Mouse (Mus musculus) liver, embryonic 14.5 days (tissue): ENCODE results near the gene Bmp8a. TPM values are rescaled to one million over a fixed set of nuclear protein-coding genes. Genes with fewer than 3 reads are reported as not detected.

Experiments
- ATAC-seq: fragments of 200-750 bp; cut with Nextera tagmentation; 2 replicates; pipeline ENCODE4 v1.8.0; 2017; ENCODE audit warnings: moderate number of reproducible peaks, mild to moderate bottlenecking, moderate library complexity; ENCODE audit not compliant: insufficient read depth
- DNase-seq, 3 experiments: peaks; one replicate each; pipeline ENCODE4 v3.0.0-alpha.2; 2012 to 2013; ENCODE audit warnings: low read depth in 3 of 3, low spot score in 3 of 3
- H3K27ac ChIP-seq: fragments of 300-500 bp; sonication (generic); 2 replicates; pipeline ENCODE4 v1.5.1; 2014; ENCODE audit warnings: moderate library complexity, mild to moderate bottlenecking, control low read depth, inconsistent platforms
- H3K27me3 ChIP-seq: fragments of 300-500 bp; sonication (generic); 2 replicates; pipeline ENCODE4 v1.6.1; 2014; ENCODE audit warnings: mild to moderate bottlenecking, low read length, moderate library complexity; ENCODE audit not compliant: control insufficient read depth, insufficient read depth
- H3K36me3 ChIP-seq: fragments of 300-500 bp; sonication (generic); replicated peaks from 2 replicates; pipeline ENCODE4 v1.6.1; 2014; ENCODE audit warnings: low read depth; ENCODE audit not compliant: control insufficient read depth, insufficient read depth
- H3K4me1 ChIP-seq, 2 experiments: fragments of 200-500 bp in 1 of 2; fragments of 300-500 bp in 1 of 2; sonication (generic) in 1 of 2; replicated peaks; 2 replicates each; pipeline ENCODE4 v1.6.1; 2012 to 2014; ENCODE audit warnings: antibody characterized with exemption in 1 of 2, inconsistent platforms in 1 of 2, low read length in 1 of 2; ENCODE audit not compliant: control insufficient read depth in 2 of 2, insufficient read depth in 2 of 2
- H3K4me2 ChIP-seq: fragments of 300-500 bp; sonication (generic); 2 replicates; pipeline ENCODE4 v1.6.1; 2014; ENCODE audit warnings: low read depth, mild to moderate bottlenecking, control low read depth, moderate library complexity
- H3K4me3 ChIP-seq, 2 experiments: fragments of 200-500 bp in 1 of 2; fragments of 300-500 bp in 1 of 2; sonication (generic) in 1 of 2; 2 replicates each; pipeline ENCODE4 v1.5.1; 2012 to 2014; ENCODE audit warnings: low read depth in 2 of 2, low read length in 2 of 2, mild to moderate bottlenecking in 2 of 2, control low read depth in 1 of 2, inconsistent platforms in 1 of 2, moderate library complexity in 1 of 2; ENCODE audit not compliant: insufficient read depth in 1 of 2
- H3K9ac ChIP-seq: fragments of 300-500 bp; sonication (generic); replicated peaks from 2 replicates; pipeline ENCODE4 v1.6.1; 2014; ENCODE audit warnings: mild to moderate bottlenecking, control low read depth, moderate library complexity
- H3K9me3 ChIP-seq: fragments of 300-500 bp; sonication (generic); 2 replicates; pipeline ENCODE4 v1.6.1; 2016; ENCODE audit warnings: low read length, mixed read lengths; ENCODE audit not compliant: control insufficient read depth
- CTCF ChIP-seq: IDR thresholded peaks from 2 replicates; pipeline ENCODE4 v1.5.1; 2016; ENCODE audit warnings: antibody characterized with exemption, low read depth, control low read depth
- EP300 ChIP-seq: IDR thresholded peaks from 2 replicates; pipeline ENCODE4 v1.6.1; 2016; ENCODE audit warnings: antibody characterized with exemption, low read depth
- WGBS: fragments of 180-500 bp; shearing (Covaris S2); extraction: QIAGEN DNeasy Blood & Tissue Kit; methylation state at CpG from one replicate; pipeline ENCODE4 v1.1.7; 2014; ENCODE audit not compliant: insufficient replicate concordance; 5-methylcytosine and 5-hydroxymethylcytosine counted together
- polyA plus RNA-seq, 2 experiments: library from polyadenylated mRNA; depleted of rRNA in 1 of 2; stranded (reverse) in 1 of 2; unstranded in 1 of 2; fragments of >200 nt; fragmentation: Nextera tagmentation in 1 of 2; extraction: Ambion mirVana in 1 of 2; gene quantifications; 2 replicates each; pipeline versions ENCODE4 v1.2.1 to v1.2.3; 2012 to 2014

The Bmp8a gene
- polyA plus RNA-seq, 2 experiments, result 0.08 TPM; not detected in 1

DNA sequence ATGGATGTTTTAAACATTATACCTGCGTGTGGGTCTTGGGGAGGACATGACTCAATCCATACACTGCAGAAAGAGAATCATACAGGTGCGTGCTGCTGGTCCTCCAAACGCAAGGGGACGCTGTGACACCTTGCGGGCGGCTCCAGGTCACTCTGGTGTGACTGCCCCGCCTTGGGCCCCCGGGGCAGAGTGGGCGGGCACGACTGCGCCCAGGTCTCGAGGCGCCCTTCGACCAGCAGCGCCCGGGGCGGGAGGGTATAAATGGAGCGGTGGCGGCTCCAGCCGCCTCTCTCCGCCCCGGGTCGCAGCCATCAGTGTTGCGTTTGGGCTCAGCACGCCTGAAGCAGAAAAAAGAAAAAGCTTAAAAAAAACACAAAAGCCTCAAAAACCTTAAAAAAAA is 60.6 kb downstream of the Bmp8a start:
- Histone ChIP-seq H3K9ac (peak overlapping the region; percentile 99), H3K36me3 (peaks cover 39% of the 10 kb centered on the region), H3K4me3 (peak overlapping the region; percentile 98 to 99; a peak in 3 of 4 replicates), H3K9me3 (no peaks in the 10 kb centered on the region), H3K4me2 (no peak overlapping the region; the same call in 1 of the 2 replicates), H3K27ac (peak overlapping the region; percentile 17; the same call in 1 of the 2 replicates), H3K27me3 (no peaks in the 10 kb centered on the region), H3K4me1 (peaks cover 17 to 24% of the 10 kb centered on the region in 2 experiments)
- under 1% methylated on average over 25 of the region's 25 CpGs for WGBS
- ATAC-seq (peak; percentile 85), DNase-seq (peak; percentile 89 to 91 (median 90))
- TF ChIP-seq CTCF (peak; percentile 96), EP300 (no peak; the same call in 1 of the 2 replicates)

GRCm38 (mm10) chr4:123280117-123280516 is 62.9 kb downstream of the Bmp8a start:
- ATAC-seq (no peak), DNase-seq (no peak)
- Histone ChIP-seq H3K4me1 (peaks cover 10 to 13% of the 10 kb centered on the region in 2 experiments), H3K27ac (no peak overlapping the region), H3K36me3 (peaks cover 15% of the 10 kb centered on the region), H3K9me3 (no peaks in the 10 kb centered on the region), H3K4me2 (no peak overlapping the region; the same call in 1 of the 2 replicates), H3K9ac (no peak overlapping the region), H3K27me3 (no peaks in the 10 kb centered on the region), H3K4me3 (no peak overlapping the region)
- WGBS, result 32% methylated on average over 3 of the region's 3 CpGs
- TF ChIP-seq CTCF, result no peak
- no peak for TF ChIP-seq EP300

GRCm38 (mm10) chr4:123271063-123271462 is 72.0 kb downstream of the Bmp8a start:
- Histone ChIP-seq H3K4me2 (no peak overlapping the region), H3K27ac (no peak overlapping the region), H3K9ac (no peak overlapping the region), H3K36me3 (no peaks in the 10 kb centered on the region), H3K27me3 (no peaks in the 10 kb centered on the region), H3K9me3 (no peaks in the 10 kb centered on the region), H3K4me3 (no peak overlapping the region), H3K4me1 (no peaks in the 10 kb centered on the region)
- ATAC-seq, result no peak
- TF ChIP-seq EP300 (no peak), CTCF (peak; percentile 60)
- DNase-seq, result no peak
- WGBS, result 62% methylated on average over 3 of the region's 3 CpGs

Other genes starting within 250 kb of the Bmp8a start
- gene Bmp8b, start 238.1 kb downstream of the Bmp8a start, polyA plus RNA-seq (2012; rRNA removed), result 0.22 and 0.24 TPM in 2 replicates
- gene Bmp8b, start 238.1 kb downstream of the Bmp8a start, polyA plus RNA-seq (2014; fragmentation: Nextera tagmentation; extraction: Ambion mirVana), result 0.24 and 0.35 TPM in 2 replicates
- not detected in 2 replicates for gene Oxct2b, start 227.0 kb downstream of the Bmp8a start, polyA plus RNA-seq (2012; rRNA removed)
- not detected in 2 replicates for gene Oxct2b, start 227.0 kb downstream of the Bmp8a start, polyA plus RNA-seq (2014; fragmentation: Nextera tagmentation; extraction: Ambion mirVana)
- 16.1 and 21.5 TPM in 2 replicates for gene Ppie, start 203.3 kb downstream of the Bmp8a start, polyA plus RNA-seq (2012; rRNA removed)
- 38.2 and 39.5 TPM in 2 replicates for gene Ppie, start 203.3 kb downstream of the Bmp8a start, polyA plus RNA-seq (2014; fragmentation: Nextera tagmentation; extraction: Ambion mirVana)
- 0.03 TPM in 1 of 2 replicates, not detected in the other for gene Hpcal4, start 160.0 kb downstream of the Bmp8a start, polyA plus RNA-seq (2012; rRNA removed)
- not detected in 2 replicates for gene Hpcal4, start 160.0 kb downstream of the Bmp8a start, polyA plus RNA-seq (2014; fragmentation: Nextera tagmentation; extraction: Ambion mirVana)
- not detected in 2 replicates for gene Nt5c1a, start 141.7 kb downstream of the Bmp8a start, polyA plus RNA-seq (2012; rRNA removed)
- gene Nt5c1a, start 141.7 kb downstream of the Bmp8a start, polyA plus RNA-seq (2014; fragmentation: Nextera tagmentation; extraction: Ambion mirVana), result not detected in 2 replicates
- gene Heyl, start 109.7 kb downstream of the Bmp8a start, polyA plus RNA-seq (2012; rRNA removed), result 0.29 and 0.42 TPM in 2 replicates
- 0.46 and 0.62 TPM in 2 replicates for gene Heyl, start 109.7 kb downstream of the Bmp8a start, polyA plus RNA-seq (2014; fragmentation: Nextera tagmentation; extraction: Ambion mirVana)
- 209 and 244 TPM in 2 replicates for gene Pabpc4, start 80.9 kb downstream of the Bmp8a start, polyA plus RNA-seq (2012; rRNA removed)
- 101 and 112 TPM in 2 replicates for gene Pabpc4, start 80.9 kb downstream of the Bmp8a start, polyA plus RNA-seq (2014; fragmentation: Nextera tagmentation; extraction: Ambion mirVana)
- gene Oxct2a, start 19.6 kb downstream of the Bmp8a start, polyA plus RNA-seq (2012; rRNA removed), result 0.03 and 0.08 TPM in 2 replicates
- gene Oxct2a, start 19.6 kb downstream of the Bmp8a start, polyA plus RNA-seq (2014; fragmentation: Nextera tagmentation; extraction: Ambion mirVana), result not detected in 2 replicates